Comparison of ENCODE assay signal across 7 mouse cellular contexts in the genomic region with DNA sequence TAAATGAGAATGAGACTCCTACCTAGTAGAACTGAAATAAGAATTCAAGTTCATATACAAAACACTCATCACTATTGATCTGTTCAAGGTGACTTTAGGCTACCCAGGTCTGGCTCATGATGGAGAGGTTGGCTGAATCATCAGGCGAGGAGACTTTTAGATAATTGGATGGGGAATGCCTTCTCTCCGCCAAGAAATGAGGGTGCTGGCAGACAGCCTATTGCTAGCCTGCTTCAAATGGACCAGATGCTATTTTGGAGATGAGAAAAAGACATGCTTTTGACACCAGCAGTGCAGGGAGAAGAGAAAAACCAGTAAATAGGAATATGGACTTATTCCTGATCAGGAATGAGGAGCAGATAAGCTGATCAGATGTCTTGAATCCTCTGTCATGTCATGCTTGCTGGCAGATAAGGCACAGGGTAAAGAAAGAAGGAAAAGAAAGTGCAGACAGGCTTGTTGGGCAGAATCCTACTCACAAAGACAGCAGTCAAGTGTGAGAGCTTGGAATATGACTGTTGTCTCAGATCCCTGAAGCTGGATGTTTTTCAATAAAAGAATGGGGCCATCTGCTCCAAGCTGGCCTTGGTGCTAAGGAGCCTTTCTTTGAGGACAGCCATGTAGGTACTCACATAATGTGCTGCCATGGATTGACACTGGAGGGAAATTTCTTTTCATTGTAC. TPM values are rescaled to one million over a fixed set of nuclear protein-coding genes. Genes with fewer than 3 reads are reported as not detected.
DNase-seq lines count a peak whose midpoint lies in the region; ATAC-seq and TF ChIP-seq lines count a peak whose summit lies in the region.

No protein-coding gene starts in this region.

- no peak for TF ChIP-seq POLR2A in brain, embryonic 14.5 days (IDR thresholded peaks at IDR 0.05; ENCODE audit: borderline replicate concordance, extremely low read depth, insufficient read depth, insufficient read length, poor library complexity, severe bottlenecking)

- no peaks in the 10 kb centered on the region for H3K27me3 ChIP-seq in intestine, postnatal 0 days (replicated peaks; ENCODE audit: control insufficient read depth, insufficient read depth, low read length)

- no peaks in the 10 kb centered on the region for H3K36me3 ChIP-seq in intestine, postnatal 0 days (ENCODE audit: control insufficient read depth, insufficient read depth)

- H3K9ac ChIP-seq in intestine, postnatal 0 days (ENCODE audit: low read depth, low read length): no peak overlapping the region

- no peak for TF ChIP-seq CTCF in brain, embryonic 14.5 days (IDR thresholded peaks at IDR 0.05; ENCODE audit: borderline replicate concordance, extremely low read depth, insufficient read depth, insufficient read length)
- no peak for TF ChIP-seq CTCF in gastrocnemius, adult 2 months (IDR thresholded peaks at IDR 0.05)
- no peak for TF ChIP-seq CTCF in intestine, postnatal 0 days (IDR thresholded peaks at IDR 0.05; ENCODE audit: low read depth)

- peak; percentile 81 for DNase-seq in MN1 (ENCODE audit: low spot score)
- DNase-seq in brain, embryonic 14.5 days (ENCODE audit: low read depth): peak; percentile 89
- peak; percentile 26 for DNase-seq in gastrocnemius, adult 2 months
- peak; percentile 33 to 78 for DNase-seq in left cerebral cortex, adult 9 months (ENCODE audit: low spot score in 2 of 2)
- peak; percentile 5 for DNase-seq in skeletal muscle tissue, adult 2 months (ENCODE audit: low read depth, low spot score)
- DNase-seq in ovary, postnatal 14 days (ENCODE audit: low spot score): no peak

- H3K27ac ChIP-seq in gastrocnemius, adult 2 months: no peak overlapping the region
- H3K27ac ChIP-seq in intestine, postnatal 0 days (ENCODE audit: low read depth, low read length): no peak overlapping the region

- no peak overlapping the region for H3K4me2 ChIP-seq in intestine, postnatal 0 days (replicated peaks; ENCODE audit: low read depth)

- H3K4me3 ChIP-seq in gastrocnemius, adult 2 months: no peak overlapping the region
- H3K4me3 ChIP-seq in intestine, postnatal 0 days (ENCODE audit: low read depth, low read length): no peak overlapping the region

- ATAC-seq in intestine, postnatal 0 days: no peak

- 66% methylated on average over 2 of the region's 2 CpGs for WGBS in intestine, postnatal 0 days

- H3K4me1 ChIP-seq in intestine, postnatal 0 days (replicated peaks; ENCODE audit: control insufficient read depth, insufficient read depth, low read length): no peaks in the 10 kb centered on the region

- intact Hi-C loops in gastrocnemius, adult 2 months (cut with DNase I): no loop called here

- no peaks in the 10 kb centered on the region for H3K9me3 ChIP-seq in intestine, postnatal 0 days (ENCODE audit: control insufficient read depth)

RNA-seq across cellular contexts. Expression of gene Syn2, which starts 9.9 kb away (rescaled TPM):
- 47.5 and 51.2 TPM in 2 replicates for polyA plus RNA-seq in brain, embryonic 14.5 days (2012; rRNA removed)
- total RNA-seq in gastrocnemius, adult 2 months (2021): 1 to 10 TPM in 1 of 2 experiments, under 1 TPM in 1; 0.87 to 1.5 TPM
- 4.7 and 4.9 TPM in 2 replicates for polyA plus RNA-seq in intestine, postnatal 0 days (2015; fragmentation: Nextera tagmentation; extraction: Ambion mirVana)
